Mouse (Mus musculus) c-Kit-positive CD71-positive TER-119-negative erythroid progenitor cells, embryonic 14.5 days (primary cell): ENCODE measurements at regions not wholly inside any gene's neighbourhood (a gene's known extent, or its start where the extent isn't known, plus 50 kb on each side); places are given as distances from the start of the nearest gene placed in this dataset.
"Not testable (repeated sequence)": the region's sequence is repeated elsewhere in the genome, so short reads cannot be mapped to it uniquely, and the experiment has no call there.

Experiments
- DNase-seq: peaks from one replicate; pipeline ENCODE4 v3.0.0-alpha.2; 2013; ENCODE audit warnings: low read depth

DNA sequence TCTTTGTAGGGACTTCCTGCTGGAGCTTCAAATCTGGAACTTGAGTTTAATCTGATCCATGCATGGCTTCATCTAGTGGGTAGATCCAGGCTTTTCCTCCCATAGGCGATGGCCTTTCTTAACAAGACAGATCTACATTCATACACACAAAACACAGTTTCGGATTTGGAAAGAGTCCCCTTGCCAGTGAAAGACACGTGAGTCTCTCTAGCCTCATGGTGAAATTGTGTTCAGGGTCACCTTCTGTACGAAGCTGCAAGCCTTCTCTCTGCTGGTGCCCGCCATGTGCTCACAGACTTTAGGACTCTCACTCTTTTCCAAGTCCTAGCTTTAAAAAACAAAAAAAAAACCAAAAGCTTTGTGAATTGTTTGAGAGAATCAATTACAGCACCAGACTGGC lies 51.4 kb upstream of the Dlx2 start:
- DNase-seq, result no peak

DNA sequence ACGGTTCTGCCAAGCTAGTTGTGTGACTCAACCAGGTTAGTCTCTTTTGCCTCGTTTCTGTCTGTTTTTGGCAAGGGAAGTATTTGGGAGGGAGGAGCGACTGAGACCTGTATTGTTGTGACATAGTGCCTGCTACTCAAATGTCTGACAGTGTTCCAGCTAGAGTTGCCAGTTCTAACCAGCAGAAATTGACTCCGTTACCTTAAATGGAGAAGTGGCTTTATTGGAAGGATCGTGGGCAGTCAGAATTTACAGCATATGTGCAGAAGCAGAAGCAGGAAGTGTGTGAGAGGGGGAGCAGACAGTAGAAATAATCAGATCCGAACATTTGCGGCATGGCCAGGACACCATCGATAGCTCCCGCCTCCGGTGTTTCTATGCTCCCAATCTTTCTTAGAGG lies 51.8 kb upstream of the Dlx2 start:
- DNase-seq, result no peak

DNA sequence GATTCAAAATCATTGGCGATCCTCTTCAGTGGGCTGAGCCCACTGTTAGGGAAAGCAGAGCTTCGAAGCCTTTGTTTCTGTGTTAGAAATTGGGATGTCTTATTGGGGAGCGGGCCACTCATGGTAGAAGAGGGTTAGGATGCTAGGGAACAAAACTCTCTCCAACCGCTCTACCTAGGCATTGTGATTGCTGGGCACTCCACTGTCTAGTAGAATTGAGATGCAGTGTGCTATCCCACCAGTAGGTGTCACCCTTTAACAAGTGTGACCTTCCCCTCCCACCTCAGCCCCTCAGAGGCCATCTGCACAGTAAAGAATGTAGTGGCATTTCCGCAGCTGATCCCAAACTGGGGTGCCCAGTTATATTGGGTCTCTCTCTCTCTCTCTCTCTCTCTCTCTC lies 52.2 kb upstream of the Dlx2 start:
- peak; percentile 70 for DNase-seq

DNA sequence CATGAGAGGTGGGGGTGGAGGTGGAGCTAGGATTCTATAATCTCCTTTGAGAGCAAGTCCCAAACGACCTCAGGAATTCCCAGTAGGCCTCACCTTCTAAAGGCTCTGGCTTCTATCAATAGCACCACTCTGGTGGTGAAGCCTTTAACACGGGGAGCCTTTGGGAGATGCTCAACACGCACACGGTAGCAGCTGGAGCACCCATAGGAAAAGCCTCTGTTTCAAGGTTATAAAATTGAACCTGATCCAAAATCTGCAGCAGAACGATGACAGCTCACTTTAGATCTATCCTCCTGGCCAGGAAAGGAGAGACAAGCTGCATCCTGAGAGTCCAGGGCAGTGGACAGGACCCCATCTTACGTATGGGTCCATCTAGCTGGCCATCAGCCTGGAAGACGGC lies 53.7 kb upstream of the Dlx2 start:
- no peak for DNase-seq

DNA sequence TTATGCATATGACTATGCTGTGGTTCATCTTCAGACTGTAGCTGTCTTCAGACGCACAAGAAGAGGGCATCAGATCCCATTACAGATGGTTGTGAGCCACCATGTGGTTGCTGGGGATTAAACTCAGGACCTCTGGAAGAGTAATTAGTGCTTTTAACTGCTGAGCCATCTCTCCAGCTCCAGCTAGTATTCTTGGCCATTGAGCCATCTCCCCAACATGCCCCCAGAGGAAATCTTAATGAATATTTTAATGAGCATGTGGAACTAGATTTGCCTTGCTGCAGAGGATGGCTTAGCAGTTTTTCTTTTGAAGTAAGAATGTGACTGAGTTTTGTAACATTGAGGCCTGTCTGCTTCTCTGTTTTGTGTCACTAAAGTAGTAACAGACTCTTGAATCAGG lies 54.4 kb upstream of the Dlx2 start:
- no peak for DNase-seq

DNA sequence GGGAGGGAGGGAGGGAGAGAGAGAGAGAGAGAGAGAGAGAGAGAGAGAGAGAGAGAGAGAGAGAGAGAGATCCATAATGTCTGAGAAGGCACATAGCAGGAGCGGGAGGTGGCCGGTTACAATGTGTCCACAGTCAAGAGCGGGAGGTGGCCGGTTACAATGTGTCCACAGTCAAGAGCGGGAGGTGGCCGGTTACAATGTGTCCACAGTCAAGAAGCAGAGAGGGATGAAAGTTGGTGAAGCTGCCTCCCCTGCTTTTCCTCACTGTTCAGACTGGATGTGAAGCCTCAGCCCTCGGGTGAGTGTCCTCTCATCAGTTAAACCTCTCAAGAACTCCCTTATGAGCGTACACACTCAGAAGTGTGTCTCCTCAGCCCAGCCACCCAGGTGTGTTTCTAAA lies 57.2 kb upstream of the Dlx2 start:
- DNase-seq, result not testable (repeated sequence)

DNA sequence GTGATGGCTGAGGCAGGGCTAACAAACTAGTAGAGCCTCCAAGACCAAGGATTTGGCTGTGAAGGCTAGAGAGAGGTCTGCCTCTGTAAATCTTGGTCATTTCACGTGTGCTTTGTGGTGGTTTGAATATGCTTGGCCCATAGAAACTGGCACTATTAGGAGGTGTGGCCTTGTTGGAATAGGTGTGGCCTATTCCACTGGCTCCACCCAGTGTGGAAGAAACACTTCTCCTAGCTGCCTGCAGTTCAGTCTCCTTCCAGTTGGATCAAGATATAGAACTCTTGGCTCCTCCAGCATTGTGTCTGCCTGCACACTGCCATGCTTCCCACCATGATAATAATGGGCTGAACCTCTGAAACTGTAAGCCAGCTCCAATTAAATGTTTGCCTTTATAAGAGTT lies 59.1 kb upstream of the Dlx2 start:
- DNase-seq, result no peak

DNA sequence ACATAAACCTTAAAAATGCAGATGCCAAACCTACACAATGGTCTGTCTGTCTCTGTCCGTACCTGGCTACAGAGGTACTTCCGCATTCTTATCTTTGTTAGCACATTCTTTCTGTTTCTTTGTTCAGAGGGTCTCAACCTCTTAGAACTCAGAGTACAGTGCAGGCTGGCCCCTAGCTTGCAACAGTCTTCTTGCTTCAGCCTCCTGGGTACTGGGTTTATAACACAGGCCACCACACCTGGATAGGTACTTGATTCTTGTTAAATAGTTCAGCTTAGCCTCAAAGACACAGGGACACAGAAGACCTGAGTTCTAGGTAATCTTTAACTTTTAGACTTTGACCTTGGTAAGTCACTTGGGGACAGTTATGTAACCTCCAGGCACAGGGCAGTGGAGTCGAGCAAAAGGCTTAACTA lies 60.5 kb upstream of the Dlx2 start:
- no peak for DNase-seq

DNA sequence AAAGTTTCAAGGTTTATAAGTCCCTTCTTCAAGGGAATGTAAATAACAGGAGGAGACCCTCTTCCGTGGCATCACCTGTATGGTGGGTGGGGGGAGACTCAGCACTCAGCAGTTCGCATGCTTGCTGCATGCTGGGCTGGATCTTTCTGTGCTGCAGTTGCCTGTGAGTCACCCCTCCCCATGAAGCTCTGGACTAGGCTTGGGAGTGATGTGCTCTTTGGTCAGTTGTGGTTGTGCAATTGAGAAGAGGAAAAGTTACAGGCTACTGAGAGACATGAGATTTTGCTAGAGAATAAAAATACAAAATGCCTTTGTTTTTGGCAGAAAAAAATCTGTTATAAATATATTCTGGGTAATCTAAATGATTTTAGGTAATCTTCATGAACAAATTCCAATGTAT lies 66.7 kb upstream of the Dlx2 start:
- no peak for DNase-seq

DNA sequence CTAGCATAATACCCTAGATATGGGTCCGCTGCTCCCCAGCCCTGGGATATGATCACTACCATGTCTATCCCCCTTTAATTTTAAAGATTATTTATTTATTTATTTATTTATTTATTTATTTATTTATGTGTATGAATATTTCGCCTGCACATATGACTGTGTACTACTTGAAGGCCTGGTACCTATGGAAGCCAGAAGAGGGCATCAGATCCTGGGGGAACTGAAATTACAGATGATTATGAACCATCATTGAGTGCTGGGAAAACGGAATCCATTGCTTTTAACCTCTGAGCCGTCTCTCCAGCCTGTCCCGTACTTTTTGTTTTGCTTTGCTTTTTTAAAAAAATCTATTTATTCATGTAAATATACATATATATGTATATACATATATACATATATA lies 70.0 kb upstream of the Dlx2 start:
- no peak for DNase-seq

DNA sequence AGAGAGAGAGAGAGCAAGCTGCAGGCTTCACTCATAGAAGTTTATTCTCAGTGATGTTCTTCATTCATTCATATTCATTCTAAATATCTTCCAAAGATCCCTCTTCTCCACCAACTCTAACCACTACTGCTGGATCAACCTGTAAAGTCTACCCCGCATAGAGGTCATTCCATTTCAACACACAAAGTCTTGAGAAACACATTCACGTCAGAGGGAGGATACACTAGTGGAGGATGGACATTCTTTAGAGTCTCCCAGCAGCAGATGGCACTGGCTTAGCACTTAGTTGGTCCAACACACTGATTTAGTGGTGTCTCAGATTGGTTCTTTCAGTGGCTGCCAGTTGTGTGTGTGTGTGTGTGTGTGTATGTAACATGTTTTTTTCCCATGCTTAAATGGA lies 74.9 kb upstream of the Dlx2 start:
- no peak for DNase-seq

DNA sequence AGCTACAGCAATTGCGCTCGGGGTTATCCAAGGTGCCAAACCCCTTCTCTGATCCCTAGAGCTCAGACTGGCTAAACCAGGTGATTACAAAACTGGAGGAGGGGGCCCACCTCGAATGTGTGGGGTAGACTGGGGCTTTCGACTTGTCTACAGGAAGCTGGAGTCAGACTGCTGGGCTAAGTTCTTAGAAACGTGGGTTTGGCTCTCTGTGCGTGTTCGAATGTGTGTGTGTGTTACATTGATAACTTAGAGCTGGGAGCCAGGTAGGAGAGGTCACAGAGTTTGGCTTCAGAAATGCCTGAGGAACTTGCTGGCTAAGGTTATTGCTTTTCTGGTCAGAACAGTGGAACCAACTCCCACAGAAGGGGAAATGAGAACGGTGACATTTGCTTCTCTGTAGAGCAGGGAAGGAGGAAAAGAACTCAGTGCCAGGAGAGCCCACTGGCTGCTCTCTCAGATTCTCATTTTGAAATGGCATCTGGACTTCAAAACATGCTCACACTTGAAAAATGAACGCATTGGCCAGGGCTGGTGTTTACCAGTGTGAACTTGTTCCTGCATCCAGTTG lies 76.1 kb upstream of the Dlx2 start:
- DNase-seq, result no peak

DNA sequence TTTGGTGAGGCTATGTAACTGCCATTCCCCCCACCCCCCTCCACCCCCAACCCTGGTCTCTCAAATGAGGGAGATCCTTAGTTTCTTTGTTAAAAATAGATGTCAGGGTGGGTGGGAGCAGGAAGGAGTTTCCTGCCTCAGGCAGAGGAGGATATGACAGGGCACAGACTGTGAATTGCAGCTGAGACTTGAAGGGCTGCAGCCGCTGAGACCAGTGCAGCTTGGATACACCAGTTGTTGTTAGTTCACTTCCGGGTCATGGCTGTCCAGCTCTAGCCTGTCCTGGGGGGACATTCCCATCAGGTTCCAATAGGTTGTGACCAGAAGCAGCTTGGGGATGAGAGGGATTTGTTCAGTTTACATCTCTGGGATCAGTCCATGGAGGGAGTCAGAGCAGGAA lies 76.6 kb upstream of the Dlx2 start:
- no peak for DNase-seq

DNA sequence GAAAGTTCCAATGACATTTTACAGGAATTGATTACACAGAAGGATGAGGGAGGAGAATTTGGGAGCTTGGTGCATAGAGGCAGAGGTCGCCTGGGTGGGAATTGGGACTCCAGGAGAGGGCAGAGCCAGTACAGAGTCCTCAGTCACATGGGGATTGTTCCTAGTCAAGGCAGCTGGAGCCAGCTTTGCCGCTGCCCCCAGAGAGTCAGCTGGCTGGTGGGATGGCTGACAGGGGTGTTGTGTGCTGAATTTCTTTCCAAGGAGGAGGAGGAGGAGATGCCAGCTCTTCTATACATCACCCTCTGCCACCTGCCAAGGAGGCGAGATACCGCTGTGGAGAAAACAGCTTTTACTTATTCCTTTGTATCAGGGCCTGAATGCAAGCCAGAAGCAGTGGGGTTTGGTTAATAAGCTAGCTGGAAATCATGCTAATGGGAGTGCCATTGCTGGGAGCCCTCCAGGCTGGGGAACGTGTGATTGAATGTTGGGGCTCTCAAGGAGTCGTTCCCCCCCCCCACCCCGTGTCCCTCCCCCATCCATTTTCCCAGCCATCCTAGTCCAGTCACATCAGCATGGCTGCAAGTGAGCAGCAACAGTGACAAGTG lies 78.8 kb upstream of the Dlx2 start:
- DNase-seq, result no peak

DNA sequence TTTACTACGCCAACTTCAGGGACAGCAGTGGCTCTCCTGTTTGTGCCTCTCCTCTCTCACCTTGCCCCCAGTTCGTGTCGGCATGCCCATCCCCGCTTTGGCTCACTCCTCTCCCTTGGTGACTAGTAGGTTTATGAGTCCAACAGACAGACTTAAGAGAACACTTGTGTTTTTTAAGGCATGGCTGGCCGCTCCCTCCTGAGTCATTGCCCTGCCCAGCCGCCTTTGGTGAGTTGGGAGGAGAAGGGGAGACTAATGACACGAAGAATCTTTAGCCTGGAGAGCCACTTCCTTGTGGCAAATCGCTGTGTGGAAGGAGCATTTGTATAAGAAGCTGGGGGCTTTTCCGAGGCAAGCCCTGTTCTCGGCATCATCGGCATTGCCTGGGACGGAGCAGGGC lies 79.8 kb upstream of the Dlx2 start:
- DNase-seq, result no peak

DNA sequence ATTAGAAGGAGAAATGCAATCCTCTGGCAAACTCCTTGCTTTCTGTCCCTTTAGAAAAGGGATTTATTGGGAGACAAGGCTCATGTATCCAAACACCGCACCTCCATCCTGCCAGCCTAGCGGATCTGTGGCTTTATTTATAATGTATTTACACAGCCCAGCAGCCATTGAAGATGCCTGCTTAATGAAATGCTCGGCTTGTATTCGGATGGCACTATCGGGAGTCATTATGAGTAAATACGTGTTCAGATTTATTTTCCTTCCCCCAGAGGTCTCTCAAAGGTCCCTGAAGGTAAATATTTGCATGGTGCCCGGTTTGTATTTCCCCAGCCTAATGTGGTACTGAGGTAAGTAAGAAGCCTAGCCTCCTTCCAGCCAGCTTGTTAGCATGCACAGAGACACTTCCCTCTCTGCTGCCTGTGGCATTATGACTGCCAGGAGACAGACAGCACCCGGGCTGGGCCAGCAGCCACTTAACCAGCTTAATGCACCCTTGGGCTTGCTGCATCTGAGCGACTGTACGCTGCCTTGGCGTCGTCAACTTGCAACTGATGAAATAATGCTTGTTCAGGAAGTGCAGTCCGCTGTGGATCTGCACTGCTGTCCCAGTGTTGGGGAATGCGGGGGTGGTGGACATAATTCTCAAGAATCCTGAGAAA lies 80.7 kb upstream of the Dlx2 start:
- DNase-seq, result no peak

DNA sequence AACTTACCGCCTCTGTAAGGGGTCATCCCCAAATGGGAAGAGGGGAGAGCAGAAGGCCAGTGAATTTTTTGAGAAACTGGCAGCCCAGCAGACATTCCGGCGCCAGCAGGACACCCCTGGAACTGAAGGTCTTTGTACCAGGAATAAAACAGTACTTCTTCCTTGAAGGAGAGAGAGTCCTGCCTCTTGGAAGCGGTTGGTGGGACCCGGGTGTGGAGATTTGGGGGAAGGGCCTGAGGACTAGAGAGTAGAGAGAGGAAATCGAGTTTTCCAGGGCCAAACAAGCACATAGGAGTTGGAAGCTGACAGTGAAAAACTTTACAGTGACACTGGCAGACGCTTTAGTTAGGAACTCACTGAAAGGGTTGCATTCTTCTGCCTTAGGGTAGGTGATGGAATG lies 82.3 kb upstream of the Dlx2 start:
- no peak for DNase-seq

DNA sequence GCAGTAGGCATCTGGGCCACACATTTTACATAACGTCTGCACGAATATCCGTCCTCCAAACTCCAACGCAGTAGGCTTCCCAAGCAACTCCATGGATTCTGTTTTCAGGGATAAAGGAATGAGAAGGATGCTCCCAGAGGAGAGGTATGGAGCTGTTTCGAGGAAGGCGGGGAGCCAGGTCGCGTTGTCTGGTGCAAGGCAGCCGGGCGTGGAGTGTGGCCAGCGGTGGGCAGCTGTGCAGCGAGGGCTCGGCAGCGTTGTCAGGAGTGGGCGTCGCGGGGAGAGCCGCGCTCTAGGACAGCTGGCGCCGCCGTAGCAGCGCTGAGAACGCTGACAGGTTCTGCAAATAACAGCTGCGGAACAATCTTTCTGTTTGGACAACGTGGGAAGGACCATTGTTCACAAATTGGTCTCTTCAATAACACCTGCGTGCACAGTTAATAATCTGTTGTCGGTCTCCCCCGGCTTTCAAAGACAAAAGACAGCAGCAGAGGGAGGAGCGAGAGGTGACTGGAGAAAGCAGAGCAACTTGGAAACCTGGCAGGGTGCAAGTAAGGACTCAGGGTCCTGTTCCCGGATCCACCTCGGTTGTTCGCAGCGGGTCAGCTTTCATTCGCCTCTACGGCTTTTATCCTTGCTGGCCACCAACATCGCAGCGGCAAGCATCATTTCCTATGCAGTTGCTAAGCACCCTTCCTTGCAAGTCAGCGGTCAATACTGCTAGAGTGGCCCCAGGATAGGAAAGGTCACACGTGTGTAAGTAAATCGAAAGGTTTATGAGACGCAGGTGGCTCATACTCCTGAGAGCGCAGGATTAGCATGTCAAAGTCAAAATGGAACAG lies 83.0 kb upstream of the Dlx2 start:
- DNase-seq, result no peak

DNA sequence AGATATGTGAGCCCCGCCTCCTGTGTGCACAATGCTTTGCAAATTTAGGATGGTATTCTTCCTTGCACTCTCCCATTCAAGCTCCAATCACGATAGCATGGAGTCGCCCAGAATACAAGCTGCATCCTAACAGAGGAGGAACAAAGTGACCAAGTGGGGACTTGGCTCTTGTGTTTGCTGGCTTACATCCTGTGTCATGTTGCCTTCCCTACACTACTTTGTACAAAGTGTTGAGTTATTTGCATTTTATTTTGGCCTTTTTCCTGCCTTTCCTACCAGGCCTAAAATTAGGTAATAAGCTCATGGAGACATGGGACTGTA lies 83.5 kb upstream of the Dlx2 start:
- DNase-seq, result no peak

DNA sequence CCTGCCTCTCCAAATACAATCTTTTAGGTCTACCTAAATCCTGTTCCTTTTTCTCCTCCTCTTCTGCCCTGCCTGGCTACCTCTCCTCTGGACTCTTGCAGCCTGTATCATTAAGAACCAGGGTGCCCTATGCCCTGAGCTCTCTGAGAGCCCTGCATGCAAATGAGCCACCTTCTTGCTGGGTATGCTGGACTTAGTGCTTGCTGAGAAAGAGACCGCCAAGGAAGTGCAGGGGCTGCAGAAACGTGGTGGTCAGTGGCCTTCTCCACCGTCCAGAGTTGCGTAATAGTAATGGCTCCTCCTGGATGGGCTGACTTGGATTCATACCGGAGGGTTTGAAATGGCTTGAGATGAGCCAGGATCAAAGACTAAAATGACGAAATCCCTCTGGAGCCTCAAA lies 86.9 kb upstream of the Dlx2 start:
- no peak for DNase-seq

DNA sequence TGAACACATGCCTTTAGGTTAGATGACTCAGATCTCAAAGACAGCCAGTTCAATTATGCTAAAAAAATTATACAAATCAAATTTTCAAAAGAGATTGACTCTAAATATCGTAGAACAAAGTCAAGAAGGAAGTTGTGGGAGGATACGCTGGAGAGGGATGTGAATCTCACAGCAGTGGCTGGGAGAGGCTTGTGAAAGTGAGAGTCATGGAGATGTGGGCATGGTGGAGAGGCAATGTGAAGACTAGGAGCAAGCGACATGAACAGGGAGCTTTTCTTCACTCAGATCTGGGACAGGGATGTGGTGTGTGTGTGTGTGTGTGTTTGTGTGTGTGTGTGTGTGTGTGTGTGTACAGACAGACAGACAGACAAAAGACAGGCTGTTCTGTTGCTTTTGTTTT lies 87.9 kb upstream of the Dlx2 start:
- DNase-seq, result no peak

DNA sequence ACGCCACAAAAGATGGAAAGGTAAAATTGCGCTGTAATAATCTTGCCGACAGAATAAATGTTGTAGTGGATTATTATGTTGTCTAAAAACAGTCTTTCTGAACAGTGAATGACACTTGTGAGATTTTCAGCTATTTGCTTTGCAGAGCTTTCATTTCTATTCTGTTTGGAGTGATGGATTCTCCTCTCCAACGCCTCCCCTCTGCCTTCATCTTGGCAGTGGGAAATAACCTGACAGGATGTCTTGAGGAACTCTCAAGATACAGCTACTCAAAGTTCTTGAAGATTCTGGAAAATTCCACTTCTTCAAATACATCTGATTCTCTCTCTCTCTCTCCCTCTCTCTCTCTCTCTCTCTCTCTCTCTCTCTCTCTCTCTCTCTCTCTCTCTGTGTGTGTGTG lies 89.6 kb upstream of the Dlx2 start:
- DNase-seq, result no peak

DNA sequence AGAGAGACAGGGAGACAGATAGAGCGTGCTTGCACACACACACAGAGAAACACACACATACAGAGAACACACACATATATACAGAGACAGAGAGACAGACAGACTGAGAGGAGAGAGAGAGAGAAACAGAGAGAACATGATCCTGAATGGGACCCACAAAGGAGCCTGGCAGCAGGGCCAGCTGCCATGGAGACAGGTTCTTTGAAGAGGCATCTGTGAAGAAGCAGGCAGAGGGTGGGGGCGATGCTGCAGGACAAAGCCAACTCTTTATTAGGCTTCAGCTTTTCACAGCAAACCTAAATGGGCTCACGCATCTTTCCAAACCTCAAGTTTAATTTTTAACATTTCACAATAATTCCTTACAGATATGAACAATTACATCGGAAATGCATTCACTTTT lies 90.0 kb upstream of the Dlx2 start:
- no peak for DNase-seq
